In the genomic region with DNA sequence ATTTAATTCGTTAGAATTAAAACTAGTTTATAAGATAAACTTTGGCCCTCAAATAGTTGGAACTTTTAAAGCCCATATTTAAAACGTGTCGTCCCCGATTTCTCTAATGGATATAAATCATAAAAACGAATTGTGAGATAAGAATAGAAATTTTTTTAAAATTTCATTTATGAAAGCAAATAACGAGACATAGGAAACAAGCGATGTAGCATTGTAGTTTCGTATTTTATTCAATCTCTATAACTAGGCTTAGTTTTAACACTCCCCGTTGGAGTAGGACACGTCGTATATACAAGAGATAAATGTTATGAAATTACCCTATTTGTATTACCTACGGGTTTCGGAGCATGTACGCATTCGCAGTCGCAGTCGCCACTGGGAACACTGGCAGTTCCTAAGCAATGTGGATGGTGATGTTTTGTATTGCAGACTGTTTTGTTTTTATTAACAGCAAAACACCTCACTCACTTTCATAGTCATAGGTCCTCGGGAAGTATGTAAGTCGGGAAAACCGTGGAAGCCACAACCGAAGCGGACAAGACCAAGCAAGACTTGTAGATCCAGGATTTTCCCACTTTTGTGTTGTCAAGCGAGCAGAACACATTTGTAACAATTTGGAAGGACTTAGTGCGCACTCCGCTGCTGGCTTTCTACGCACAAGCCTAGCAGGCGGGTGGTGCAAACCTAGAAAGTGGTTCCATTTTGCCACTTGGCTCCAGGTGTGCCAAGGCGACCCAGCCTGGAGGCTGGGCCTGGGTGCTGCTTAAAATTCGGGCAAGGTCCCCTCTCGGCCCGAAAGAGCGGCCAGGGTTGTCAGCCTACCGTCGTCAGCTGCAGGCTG, we compare ENCODE assay signal across 9 mouse cellular contexts. TPM values are rescaled to one million over a fixed set of nuclear protein-coding genes. Genes with fewer than 3 reads are reported as not detected.
DNase-seq lines count a peak whose midpoint lies in the region; ATAC-seq and TF ChIP-seq lines count a peak whose summit lies in the region.
"Had no signal": no experiment of that assay in that cellular context is flagged by ENCODE, and none has a peak within 500 bp of the region (broad histone marks: within the 10 kb centered on the region; RNA-seq: fewer than 3 reads in every experiment).

No protein-coding gene starts in this region.

- peak; percentile 8 for DNase-seq in adrenal gland, adult 2 months
- no peak for DNase-seq in adrenal gland, adult 18-20 months (ENCODE audit: low spot score in 2 of 2)
- no peak for DNase-seq in G1E (ENCODE audit: low spot score)
- DNase-seq in layer of hippocampus, adult 2 months (ENCODE audit: low spot score in 2 of 2), result no peak
- DNase-seq in c-Kit-positive CD71-positive TER-119-positive erythroid progenitor cells, embryonic 14.5 days (ENCODE audit: low spot score), result no peak
- no peak for DNase-seq in spleen, postnatal 36 days (ENCODE audit: low spot score in 2 of 2)

- peak overlapping the region; percentile 82 for H3K4me2 ChIP-seq in heart, embryonic 15.5 days
- peak overlapping the region; percentile 60; the same call in 1 of the 2 replicates for H3K4me2 ChIP-seq in liver, embryonic 12.5 days

- 0 out of 2 replicates have a peak overlapping the region, but pooled peaks have one; percentile 7 for H3K4me3 ChIP-seq in G1E (ENCODE audit: low read depth, low read length)
- peak overlapping the region; percentile 47 for H3K4me3 ChIP-seq in heart, embryonic 15.5 days
- H3K4me3 ChIP-seq in liver, embryonic 12.5 days, result 0 out of 2 replicates have a peak overlapping the region, but pooled peaks have one; percentile 35
- no peak overlapping the region for H3K4me3 ChIP-seq in layer of hippocampus, adult 2 months

- no peak for ATAC-seq in G1E (ENCODE audit: extremely low read depth, insufficient number of reproducible peaks, low FRiP score, poor library complexity, severe bottlenecking)
- no peak for ATAC-seq in heart, embryonic 15.5 days (replicated peaks; ENCODE audit: insufficient number of reproducible peaks, insufficient read depth, low FRiP score, low read depth)
- no peak for ATAC-seq in liver, embryonic 12.5 days

- no peak for TF ChIP-seq CTCF in G1E (IDR thresholded peaks at IDR 0.05; ENCODE audit: low read depth, low read length)
- no peak for TF ChIP-seq CTCF in layer of hippocampus, adult 2 months (conservative IDR thresholded peaks at IDR 0.05)

- 4% methylated on average over 34 of the region's 34 CpGs for WGBS in heart, embryonic 15.5 days
- WGBS in liver, embryonic 12.5 days (ENCODE audit: insufficient replicate concordance), result 5% methylated on average over 34 of the region's 34 CpGs

- H3K9ac ChIP-seq in heart, embryonic 15.5 days, result no peak overlapping the region
- H3K9ac ChIP-seq in liver, embryonic 12.5 days, result no peak overlapping the region

- peaks cover 8% of the 10 kb centered on the region for H3K9me3 ChIP-seq in G1E (replicated peaks)
- H3K9me3 ChIP-seq in heart, embryonic 15.5 days (replicated peaks), result no peaks in the 10 kb centered on the region
- H3K9me3 ChIP-seq in liver, embryonic 12.5 days (replicated peaks), result no peaks in the 10 kb centered on the region

- no peaks in the 10 kb centered on the region for H3K36me3 ChIP-seq in G1E (replicated peaks)
- no peaks in the 10 kb centered on the region for H3K36me3 ChIP-seq in heart, embryonic 15.5 days
- H3K36me3 ChIP-seq in liver, embryonic 12.5 days, result no peaks in the 10 kb centered on the region

- no peak overlapping the region for H3K27ac ChIP-seq in heart, embryonic 15.5 days
- no peak overlapping the region for H3K27ac ChIP-seq in liver, embryonic 12.5 days
- H3K27ac ChIP-seq in layer of hippocampus, adult 2 months, result no peak overlapping the region
- H3K27ac ChIP-seq: macrophage had no signal

- peaks cover 32% of the 10 kb centered on the region for H3K27me3 ChIP-seq in G1E (ENCODE audit: insufficient read depth, low read length)
- H3K27me3 ChIP-seq in heart, embryonic 15.5 days, result peaks cover 82% of the 10 kb centered on the region
- H3K27me3 ChIP-seq in liver, embryonic 12.5 days (replicated peaks), result peaks cover 89% of the 10 kb centered on the region

- H3K4me1 ChIP-seq in G1E (ENCODE audit: insufficient read depth, low read depth, low read length), result no peaks in the 10 kb centered on the region
- peaks cover 29% of the 10 kb centered on the region for H3K4me1 ChIP-seq in heart, embryonic 15.5 days (replicated peaks)
- H3K4me1 ChIP-seq in liver, embryonic 12.5 days, result peaks cover 14% of the 10 kb centered on the region; the same call in 1 of the 2 replicates

RNA-seq across cellular contexts. Expression of a gene that starts 2.0 kb away (rescaled TPM):
- not detected for total RNA-seq in adrenal gland, adult 2 months (2021)
- not detected in 2 replicates for polyA plus RNA-seq in adrenal gland, adult 2 months (2012; rRNA removed)
- not detected for total RNA-seq in adrenal gland, adult 18-20 months (2021)
- not detected in 2 replicates for total RNA-seq in G1E (2014; fragmentation: Nextera tagmentation)
- total RNA-seq in G1E (2017), result not detected in 2 replicates
- 0.03 TPM in 1 of 2 replicates, not detected in the other for polyA plus RNA-seq in G1E (2012)
- polyA plus RNA-seq in heart, embryonic 15.5 days (2015; fragmentation: Nextera tagmentation; extraction: Ambion mirVana), result not detected in 2 replicates
- polyA plus RNA-seq in liver, embryonic 12.5 days (2016; fragmentation: Nextera tagmentation; extraction: Ambion mirVana), result not detected in 2 replicates
- total RNA-seq in layer of hippocampus, adult 2 months (2021), result not detected
- polyA plus RNA-seq: macrophage had no signal

RNA-seq across cellular contexts. Expression of a gene that starts 23.5 kb away (rescaled TPM):
- 100 to 1,000 TPM; 171 to 375 TPM for total RNA-seq in adrenal gland, adult 2 months (2021)
- 1.1 and 2.2 TPM in 2 replicates for polyA plus RNA-seq in adrenal gland, adult 2 months (2012; rRNA removed)
- total RNA-seq in adrenal gland, adult 18-20 months (2021), result 100 to 1,000 TPM; 257 to 508 TPM
- total RNA-seq in G1E (2014; fragmentation: Nextera tagmentation) (67.5 and 91.0 TPM in 2 replicates), G1E (2017) (118 and 156 TPM in 2 replicates)
- polyA plus RNA-seq in G1E (2012), result 0.11 TPM in 1 of 2 replicates, not detected in the other
- polyA plus RNA-seq in heart, embryonic 15.5 days (2015; fragmentation: Nextera tagmentation; extraction: Ambion mirVana), result 605 and 775 TPM in 2 replicates
- polyA plus RNA-seq in liver, embryonic 12.5 days (2016; fragmentation: Nextera tagmentation; extraction: Ambion mirVana), result 210 and 231 TPM in 2 replicates
- total RNA-seq in layer of hippocampus, adult 2 months (2021), result 100 to 1,000 TPM; 175 to 180 TPM

RNA-seq across cellular contexts. Expression of a gene that starts 37.3 kb away (rescaled TPM):
- 10 to 100 TPM; 51.9 to 89.1 TPM for total RNA-seq in adrenal gland, adult 2 months (2021)
- 5.3 and 7.3 TPM in 2 replicates for polyA plus RNA-seq in adrenal gland, adult 2 months (2012; rRNA removed)
- 100 to 1,000 TPM in 1 of 2 experiments, 10 to 100 TPM in 1; 61.1 to 103 TPM for total RNA-seq in adrenal gland, adult 18-20 months (2021)
- total RNA-seq in G1E (2014; fragmentation: Nextera tagmentation) (not detected in 2 replicates), G1E (2017) (0.16 and 0.29 TPM in 2 replicates)
- polyA plus RNA-seq in G1E (2012), result not detected in 2 replicates
- 6.1 and 7.6 TPM in 2 replicates for polyA plus RNA-seq in heart, embryonic 15.5 days (2015; fragmentation: Nextera tagmentation; extraction: Ambion mirVana)
- polyA plus RNA-seq in liver, embryonic 12.5 days (2016; fragmentation: Nextera tagmentation; extraction: Ambion mirVana), result 0.39 and 0.62 TPM in 2 replicates
- total RNA-seq in layer of hippocampus, adult 2 months (2021), result 1 to 10 TPM; 4.4 TPM

Comparison
In these comparisons a context has a peak if more than half of its experiments do, and no peak if none do; other contexts are left out.
1. RNA of a gene that starts 37.3 kb away (total RNA-seq): 61.1 to 103 TPM in adrenal gland, adult 18-20 months and 51.9 to 89.1 TPM in adrenal gland, adult 2 months; 4.4 TPM in layer of hippocampus, adult 2 months and 0.16 to 0.29 TPM in G1E; every median in the first group is over 4 times any median in the second.